Mouse (Mus musculus) cerebellum, postnatal 4 days (tissue): ENCODE measurements around the gene Hmces.
"Not testable (repeated sequence)": the region's sequence is repeated elsewhere in the genome, so short reads cannot be mapped to it uniquely, and the experiment has no call there.

Experiments
- DNase-seq, 2 experiments: peaks; one replicate each; pipeline ENCODE4 v3.0.0; 2022; ENCODE audit warnings: low spot score in 2 of 2, mixed read lengths in 1 of 2

The Hmces gene

DNA sequence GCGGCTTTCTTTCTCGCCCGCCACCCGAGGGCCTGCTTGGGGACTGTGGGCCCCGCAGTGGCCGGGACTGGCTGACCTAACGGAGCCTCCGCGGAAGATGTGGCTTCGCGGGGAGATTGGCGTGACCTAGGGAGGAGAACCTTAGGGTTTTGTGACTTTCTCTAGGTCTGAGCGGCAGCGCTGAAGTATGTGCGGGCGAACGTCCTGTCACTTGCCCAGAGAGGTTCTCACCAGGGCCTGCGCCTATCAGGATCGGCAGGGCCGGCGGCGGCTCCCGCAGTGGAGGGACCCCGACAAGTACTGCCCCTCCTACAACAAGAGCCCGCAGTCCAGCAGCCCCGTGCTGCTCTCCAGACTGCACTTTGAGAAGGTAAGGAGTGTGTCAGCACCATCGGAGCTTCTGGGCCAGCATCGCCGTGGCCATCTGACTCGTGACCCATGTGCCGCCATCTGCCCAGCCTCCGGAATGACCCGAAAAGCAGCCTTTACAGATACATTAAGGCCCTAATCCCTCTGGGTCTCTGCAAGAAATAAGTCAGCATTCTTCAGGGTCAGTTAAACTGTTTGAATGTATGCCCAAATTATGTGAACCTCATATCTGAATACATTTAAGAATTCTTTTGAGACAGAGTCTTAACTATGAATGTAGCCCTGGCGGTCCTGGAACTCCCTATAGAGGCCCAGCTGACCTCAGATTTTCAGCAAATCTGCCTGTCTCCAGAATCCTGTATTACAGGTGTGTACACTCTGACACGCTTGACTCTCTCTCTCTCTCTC is 779 bp downstream of the Hmces start:
- DNase-seq = peak in 1 of 2 experiments; percentile 34

DNA sequence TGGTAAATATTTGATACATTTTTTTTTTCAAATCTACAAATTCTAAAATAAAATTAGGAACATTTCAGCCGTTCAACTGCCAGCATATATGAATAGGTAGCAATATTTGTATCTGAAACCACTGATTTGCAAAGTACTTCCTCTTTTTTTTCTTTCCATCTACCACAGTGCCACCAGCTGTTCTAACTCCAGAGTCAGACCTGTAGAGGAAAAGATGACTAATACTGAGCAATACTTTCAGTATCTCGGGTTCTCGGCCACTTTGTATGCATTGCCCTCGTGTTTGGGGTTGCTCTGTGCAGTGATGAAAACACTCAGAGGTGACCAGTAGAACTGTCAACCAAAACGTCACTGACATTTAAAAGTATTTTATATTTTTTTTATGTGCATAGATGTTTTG is 2.2 kb downstream of the Hmces start:
- no peak for DNase-seq

DNA sequence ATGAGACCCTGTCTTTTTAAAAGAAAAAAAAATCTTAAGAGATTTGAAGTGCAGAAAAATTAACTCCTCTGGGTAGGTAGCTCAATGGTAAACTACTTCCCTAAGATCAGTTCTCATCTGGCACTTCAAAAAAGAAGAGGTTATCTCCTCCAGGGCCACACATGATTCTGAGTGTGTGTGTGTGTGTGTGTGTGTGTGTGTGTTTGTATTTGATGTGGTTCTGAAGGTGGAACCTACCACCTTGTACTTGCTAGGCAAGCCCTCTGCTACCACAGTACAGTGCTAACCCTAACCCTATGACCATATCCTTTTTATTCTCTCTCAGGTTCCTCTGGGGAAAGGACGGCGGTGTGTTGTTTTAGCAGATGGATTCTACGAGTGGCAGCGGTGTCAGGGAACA is 7.5 kb downstream of the Hmces start:
- no peak for DNase-seq

DNA sequence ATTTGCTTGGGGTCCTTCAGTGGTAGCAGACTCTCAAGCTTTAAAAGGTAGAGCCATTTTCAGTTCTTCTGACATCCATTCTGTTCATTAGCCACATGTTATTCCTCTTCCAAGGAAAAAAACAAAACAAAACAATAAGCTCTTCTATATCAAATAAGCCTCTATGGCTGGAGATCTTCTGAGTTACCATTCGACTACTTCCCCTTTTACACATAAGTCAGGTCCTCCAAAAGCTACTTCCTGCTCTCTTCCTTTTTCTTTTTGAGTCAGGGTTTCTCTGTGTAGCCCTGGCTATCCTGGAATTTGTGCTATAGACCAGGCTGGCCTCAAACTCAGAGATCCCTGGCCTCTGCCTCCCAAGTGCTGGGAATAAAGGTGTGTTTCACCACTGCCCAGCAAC is 9.9 kb downstream of the Hmces start:
- DNase-seq = no peak

DNA sequence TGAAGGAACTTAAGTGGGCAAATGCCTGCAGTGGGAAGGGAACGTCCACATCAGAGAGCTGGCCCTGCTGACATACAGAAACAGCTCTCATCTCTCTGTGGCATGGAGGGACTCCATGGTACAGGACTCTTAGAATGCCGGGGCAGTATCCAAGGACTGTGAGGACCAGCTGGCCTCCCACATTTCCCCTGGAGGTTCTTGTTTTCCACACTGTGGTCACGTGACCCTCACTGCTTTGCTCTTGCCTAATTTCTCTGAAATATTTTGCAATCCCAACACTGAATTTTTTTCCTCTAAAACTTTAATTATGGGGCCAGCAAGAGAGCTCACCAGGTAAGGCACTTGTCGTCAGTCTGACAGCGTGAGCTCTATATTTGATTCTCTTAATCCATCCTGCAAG is 21.3 kb downstream of the Hmces start:
- no peak for DNase-seq

DNA sequence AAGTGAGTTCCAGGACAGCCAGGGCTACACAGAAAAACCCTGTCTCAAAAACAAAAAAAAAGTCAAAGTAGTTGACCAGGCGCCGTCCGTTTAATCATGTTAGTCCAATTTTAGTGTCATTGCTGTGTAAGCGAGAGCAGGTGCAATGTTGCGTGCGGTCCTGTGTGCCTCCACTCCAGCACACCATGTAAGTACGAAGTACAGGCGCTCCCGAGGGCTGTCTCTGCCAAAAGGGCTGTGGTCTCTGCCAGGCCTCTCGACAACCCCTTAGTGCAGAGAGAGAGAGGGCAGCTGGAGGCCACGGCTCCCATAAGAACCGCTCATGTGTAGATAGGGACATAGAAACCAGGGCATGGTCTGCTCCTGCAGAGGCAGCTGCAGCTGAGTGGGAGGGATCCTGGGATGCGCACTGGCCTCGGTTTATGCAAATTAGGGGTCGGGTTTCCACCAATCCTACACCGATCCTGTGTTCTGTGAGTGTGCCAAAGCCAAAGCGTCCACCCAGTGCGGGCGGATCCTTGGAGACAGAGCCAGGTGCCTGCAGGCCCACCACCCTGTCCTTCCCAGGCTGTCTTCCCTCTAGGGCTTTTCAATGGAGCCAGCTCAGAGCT is 23.5 kb downstream of the Hmces start:
- peak in 1 of 2 experiments; percentile 23 for DNase-seq

DNA sequence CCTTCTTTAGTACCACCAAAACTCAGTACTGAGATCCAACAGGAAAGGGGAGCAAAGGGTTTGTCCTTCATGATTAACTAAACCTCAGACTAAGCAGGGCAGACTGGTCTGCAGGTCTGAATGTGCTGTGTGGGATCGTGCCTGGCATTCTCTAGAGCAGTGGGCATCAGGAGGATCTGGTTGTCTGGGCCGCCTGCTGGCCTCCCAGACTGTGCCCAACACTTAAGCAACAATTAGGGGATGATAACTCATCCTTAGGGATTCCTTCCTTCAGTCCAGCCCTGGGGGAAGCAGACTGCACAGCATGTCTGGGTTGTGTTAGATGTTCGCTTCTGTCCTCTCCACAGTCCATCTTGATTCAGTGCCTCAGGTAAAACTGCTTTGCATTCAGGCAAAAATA is 25.2 kb downstream of the Hmces start:
- DNase-seq = no peak

DNA sequence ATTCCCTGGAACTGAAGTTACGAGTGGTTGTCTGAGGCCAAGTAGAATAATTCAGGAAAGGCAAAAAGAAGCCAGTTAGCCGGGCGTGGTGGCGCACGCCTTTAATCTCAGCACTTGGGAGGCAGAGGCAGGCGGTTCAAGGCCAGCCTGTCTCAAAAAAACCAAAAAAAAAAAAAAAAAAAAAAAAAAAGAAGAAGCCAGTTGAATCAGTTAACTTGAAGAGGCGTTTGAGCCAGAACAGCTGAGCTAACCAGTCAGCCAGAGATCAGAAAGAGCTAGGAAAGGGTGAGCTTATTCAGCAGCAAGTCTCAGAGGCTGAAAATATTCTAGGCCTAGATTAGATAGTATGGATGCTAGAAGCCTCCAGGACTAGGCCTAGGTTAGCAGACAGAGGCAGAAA is 28.4 kb downstream of the Hmces start:
- DNase-seq = no peak

DNA sequence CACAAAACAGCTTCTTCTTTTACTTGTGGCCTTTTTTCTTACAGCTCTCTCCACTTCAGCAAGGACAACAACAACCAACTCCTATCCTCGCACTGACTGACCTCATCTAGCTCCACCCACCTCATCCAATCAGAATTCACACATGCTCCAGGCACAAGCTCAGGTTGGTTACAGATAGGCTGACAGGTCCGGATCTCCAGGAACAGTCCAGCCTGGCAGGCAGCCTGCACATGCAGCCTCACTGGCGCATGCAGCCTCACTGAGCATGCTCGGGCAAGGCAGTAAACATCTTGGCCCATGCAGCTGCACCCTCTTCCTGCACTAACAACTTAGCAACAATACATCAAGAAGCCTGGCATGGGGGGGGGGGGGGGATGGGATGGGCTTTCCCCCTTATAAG is 48.7 kb downstream of the Hmces start:
- not testable (repeated sequence) for DNase-seq

DNA sequence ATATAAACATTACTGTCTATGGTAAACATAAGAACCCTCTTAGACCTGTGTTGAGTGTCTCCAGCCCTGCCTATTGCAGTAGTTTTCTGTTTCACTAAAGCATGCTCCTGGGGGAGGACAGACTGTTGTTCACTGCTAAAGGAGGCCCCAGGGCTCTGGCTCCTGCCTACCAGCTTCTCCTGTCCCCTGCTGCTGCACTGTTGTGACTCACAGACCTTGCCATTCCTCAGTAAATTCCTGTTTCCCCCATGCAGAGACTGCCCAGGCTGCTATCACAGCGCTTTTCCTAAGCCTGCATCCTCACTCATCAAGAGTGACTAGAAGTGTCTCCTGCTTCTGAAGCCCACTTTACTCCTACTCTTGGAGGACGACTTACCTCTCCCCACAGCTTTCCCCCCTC is 56.3 kb downstream of the Hmces start:
- DNase-seq = no peak

DNA sequence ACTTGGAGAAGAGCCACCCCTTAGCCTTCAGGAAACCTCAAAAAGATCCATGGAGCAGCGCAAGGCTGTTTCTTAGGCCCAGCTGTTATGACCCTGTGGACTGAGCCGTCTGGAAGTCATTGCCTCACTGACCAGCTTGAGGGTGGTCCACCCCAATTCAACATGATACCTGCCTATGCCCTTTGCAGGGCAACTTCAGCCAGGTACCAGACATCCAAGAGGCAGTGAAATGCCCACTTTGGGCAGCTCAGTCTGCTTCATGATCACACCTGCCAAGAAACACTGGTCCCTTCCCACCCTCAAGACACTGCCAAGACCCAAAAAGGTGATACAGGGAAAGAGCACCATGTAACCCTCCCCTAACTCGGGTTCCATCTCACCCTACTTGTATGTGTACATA is 66.0 kb downstream of the Hmces start:
- DNase-seq = no peak

DNA sequence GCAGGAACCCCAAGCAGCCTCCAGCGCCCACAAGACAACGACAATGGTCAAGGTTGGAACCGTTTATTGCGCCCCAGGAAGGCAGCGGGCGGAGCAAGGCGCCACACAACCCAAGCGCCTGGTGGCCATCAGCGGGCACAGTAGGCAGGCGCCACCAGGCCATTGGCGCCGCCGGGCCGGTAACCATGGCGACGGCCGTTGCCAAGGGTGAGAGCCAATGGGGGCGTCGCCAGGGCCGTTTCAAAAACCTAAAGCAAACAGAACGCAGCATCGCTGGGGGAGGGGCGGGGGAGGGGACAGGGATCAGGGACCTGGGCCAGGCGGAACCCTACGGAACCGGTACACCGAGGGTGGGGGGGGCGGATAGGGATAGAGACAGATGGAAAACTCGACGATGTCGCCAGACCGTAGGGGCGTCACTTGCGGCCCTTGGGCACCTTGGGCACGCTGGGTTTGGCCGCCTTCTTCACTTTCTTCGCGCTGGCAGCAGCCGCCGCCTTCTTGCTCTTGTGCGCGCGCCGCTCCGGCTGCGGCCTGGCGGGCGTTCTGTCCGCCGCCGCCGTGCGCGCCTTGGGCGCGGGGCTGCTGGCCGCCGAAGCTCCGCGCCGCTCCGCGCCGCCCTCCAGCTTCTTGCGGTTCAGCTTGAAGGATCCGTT is 66.8 kb downstream of the Hmces start:
- peak; percentile 79 to 93 for DNase-seq

DNA sequence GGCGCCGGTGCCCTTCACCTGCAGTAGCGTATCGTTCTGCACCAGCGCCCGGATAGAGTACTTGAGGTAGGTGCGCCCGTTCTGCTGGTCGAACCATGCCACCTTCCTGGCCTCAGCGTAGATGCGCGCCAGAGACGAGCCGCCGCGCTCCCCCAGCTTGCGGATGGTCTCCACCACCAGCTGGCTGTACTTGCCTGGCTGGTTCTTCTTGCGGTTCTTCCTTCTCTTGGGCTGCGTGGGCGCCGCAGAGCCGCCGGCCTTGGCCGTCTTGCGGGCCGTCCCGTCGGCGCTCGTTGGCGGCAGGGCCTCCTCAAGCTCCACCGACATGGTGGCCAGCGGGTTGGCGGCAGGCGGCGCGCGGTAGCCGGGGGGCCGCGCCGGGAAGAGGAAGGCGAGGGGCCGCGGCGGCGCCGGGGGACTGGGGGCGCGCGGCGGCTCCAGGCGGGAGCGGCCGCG is 67.3 kb downstream of the Hmces start:
- DNase-seq = peak in 1 of 2 experiments; percentile 48

DNA sequence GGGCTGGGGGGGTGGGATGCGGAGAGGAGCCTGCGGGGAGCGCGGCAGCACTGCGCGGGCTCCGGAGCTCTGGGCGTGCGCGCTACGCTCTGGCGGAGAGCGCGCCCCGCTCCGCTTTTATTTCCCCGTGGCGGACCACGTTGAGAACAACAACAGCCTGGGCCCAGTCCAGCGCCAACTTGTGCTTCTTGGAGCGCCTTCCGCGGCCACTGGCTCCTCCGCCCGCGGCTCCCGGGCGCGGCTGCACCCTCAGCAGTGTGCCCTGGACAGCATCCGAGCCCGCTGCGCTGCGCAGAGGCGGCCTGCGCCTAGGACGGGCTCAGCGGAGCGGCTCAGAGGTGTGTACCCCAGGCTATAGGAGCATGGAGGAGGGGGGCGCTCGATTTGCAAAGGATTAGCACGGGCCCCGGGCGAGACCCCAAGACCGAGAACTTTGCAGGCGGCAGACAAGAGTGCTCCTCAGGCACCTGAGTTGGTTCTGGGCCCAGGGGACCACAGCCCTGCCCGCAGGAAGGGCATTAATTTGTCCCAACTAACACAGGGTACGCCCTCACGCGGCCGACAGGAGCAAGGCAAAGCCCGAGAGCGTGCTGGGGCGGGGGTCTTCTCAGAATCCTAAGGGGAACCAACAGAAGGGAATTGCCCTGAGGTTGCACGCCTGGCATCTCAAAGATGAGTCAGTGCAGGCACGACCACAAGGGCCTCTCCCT is 68.0 kb downstream of the Hmces start, which contains the start of gene H1fx:
Gene H1fx (minus strand): TSS at position 91 of the 710 bp plus-strand sequence.
- peak; percentile 83 to 90 for DNase-seq

DNA sequence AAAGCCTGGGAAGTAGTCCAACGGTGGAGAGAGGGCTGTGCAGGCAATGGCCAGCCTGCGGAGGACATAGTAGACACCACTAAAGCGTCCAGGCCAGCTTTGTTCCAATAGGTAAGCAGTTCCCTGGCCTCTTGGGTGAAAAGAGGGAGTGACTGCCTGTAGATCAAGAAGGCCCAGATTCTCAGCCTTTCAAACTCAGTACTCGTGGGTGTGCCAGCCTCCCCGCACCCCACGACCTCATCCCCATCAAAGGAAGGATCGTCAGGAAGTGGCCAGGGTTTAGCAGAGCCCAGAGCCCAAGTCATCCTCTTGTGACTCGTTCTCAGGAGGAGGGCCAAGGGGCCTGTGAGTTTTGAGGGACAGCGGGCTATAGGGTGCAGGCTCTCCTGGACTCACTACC is 68.8 kb downstream of the Hmces start:
- no peak for DNase-seq
